In genomic region chr3:61595574-61595973, GRCm38 (mm10) we compare ENCODE assay signal across 23 mouse cellular contexts.
A peak's percentile ranks its signal among the peaks of the same experiment; 100 is the strongest.
DNase-seq lines count a peak whose midpoint lies in the region; ATAC-seq lines count a peak whose summit lies in the region.
"Had no signal": no experiment of that assay in that cellular context is flagged by ENCODE, and none has a peak within 500 bp of the region (broad histone marks: within the 10 kb centered on the region; RNA-seq: fewer than 3 reads in every experiment).

No protein-coding gene starts in this region.

- DNase-seq in lung, postnatal 36 days, result peak; percentile 5
- no peak for DNase-seq in lung, postnatal 10 days
- DNase-seq in left cerebral cortex, postnatal 25 days (ENCODE audit: low spot score in 2 of 2), result no peak
- no peak for DNase-seq in gastrocnemius, adult 8-10 months (ENCODE audit: low spot score in 2 of 2)
- no peak for DNase-seq in kidney, adult 11 months
- DNase-seq: adrenal gland, adult 8-10 months; adrenal gland, postnatal 14 days; adrenal gland, postnatal 36 days; B cell, adult 2 months; cerebellum, adult 11-12 months; cerebellum, adult 2 months; cerebellum, adult 9-10 months; cerebellum, postnatal 10 days; cerebellum, postnatal 25 days; embryo, embryonic 11 days had no signal

- intact Hi-C loops in left cerebral cortex, postnatal 25 days (cut with DNase I), result no loop called here

- ATAC-seq in common myeloid progenitor, adult 5-6 weeks (replicated peaks; ENCODE audit: low read depth, poor library complexity, severe bottlenecking), result peak; percentile 57
- peak; percentile 83 for ATAC-seq in megakaryocyte, adult 5-6 weeks (ENCODE audit: poor library complexity, severe bottlenecking)
- 0 out of 2 replicates have a peak, but pooled peaks have one; percentile 61 for ATAC-seq in monocyte, adult 5-6 weeks (replicated peaks; ENCODE audit: insufficient number of reproducible peaks, low FRiP score, low TSS enrichment, poor library complexity, severe bottlenecking)
- ATAC-seq: activated CD4-positive, CD25-positive, alpha-beta regulatory T cell, adult 4 months; CD4-positive, CD25-positive, alpha-beta regulatory T cell, adult 4 months; forebrain, embryonic 14.5 days; forebrain, embryonic 16.5 days; Patski had no signal
